Mouse (Mus musculus) layer of hippocampus, adult 2 months (tissue): Measurements from ENCODE around the gene Myh6. TPM values are rescaled to one million over a fixed set of nuclear protein-coding genes. Genes with fewer than 3 reads are reported as not detected.
"Not testable (repeated sequence)": the region's sequence is repeated elsewhere in the genome, so short reads cannot be mapped to it uniquely, and the experiment has no call there.

Experiments
- DNase-seq, 2 experiments: peaks; one replicate each; pipeline ENCODE4 v3.0.0; 2022; ENCODE audit warnings: low spot score in 2 of 2
- H3K27ac ChIP-seq: fragments of 200-600 bp; 2 replicates; pipeline ENCODE4 v1.8.1; 2022
- H3K4me3 ChIP-seq: fragments of 200-600 bp; 2 replicates; pipeline ENCODE4 v1.8.1; 2022; ENCODE audit warnings: mild to moderate bottlenecking
- CTCF ChIP-seq: fragments of 200-600 bp; conservative IDR thresholded peaks from 2 replicates; pipeline ENCODE4 v1.8.1; 2022; ENCODE audit warnings: antibody characterized with exemption, mild to moderate bottlenecking, moderate library complexity
- total RNA-seq, 2 experiments: library from RNA; stranded (reverse); gene quantifications; 2 replicates each; pipeline ENCODE4 v1.2.3; 2021

Myh6 gene
- total RNA-seq, 2 experiments from 2014 or later, result 2.5 to 3.0 TPM

DNA sequence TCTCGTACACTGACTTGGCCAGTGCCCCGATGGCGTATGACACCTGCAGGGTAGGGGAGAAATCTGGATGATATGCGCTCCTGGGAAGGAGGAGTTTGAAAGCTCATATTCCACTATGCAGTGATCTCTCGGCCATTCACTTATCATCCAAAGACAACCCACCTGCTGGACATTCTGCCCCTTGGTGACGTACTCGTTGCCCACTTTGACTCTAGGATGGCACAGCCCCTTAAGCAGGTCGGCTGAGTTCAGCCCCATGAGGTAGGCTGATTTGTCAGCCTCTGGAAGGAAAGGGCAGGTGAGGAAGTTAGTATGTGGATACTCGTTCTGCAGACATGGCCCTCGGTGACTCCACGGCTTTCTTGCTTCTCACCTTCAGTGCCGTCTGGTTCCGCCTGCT lies 22.2 kb upstream of the Myh6 start:
- no peak overlapping the region for H3K27ac ChIP-seq
- DNase-seq, result no peak
- TF ChIP-seq CTCF, result no peak
- H3K4me3 ChIP-seq, result no peak overlapping the region

- not testable (repeated sequence) for DNase-seq, H3K4me3 ChIP-seq, H3K27ac ChIP-seq
Measured at GRCm38 (mm10) chr14:54988350-54988874, 21.7 kb upstream of the Myh6 start.

- TF ChIP-seq CTCF, result no peak
- DNase-seq, result no peak
- H3K27ac ChIP-seq, result no peak overlapping the region
- no peak overlapping the region for H3K4me3 ChIP-seq
Measured at GRCm38 (mm10) chr14:54981934-54982333, 15.2 kb upstream of the Myh6 start.

- no peak for TF ChIP-seq CTCF
- no peak for DNase-seq
- no peak overlapping the region for H3K4me3 ChIP-seq
- no peak overlapping the region for H3K27ac ChIP-seq
Measured at GRCm38 (mm10) chr14:54978664-54979063, 11.9 kb upstream of the Myh6 start.

DNA sequence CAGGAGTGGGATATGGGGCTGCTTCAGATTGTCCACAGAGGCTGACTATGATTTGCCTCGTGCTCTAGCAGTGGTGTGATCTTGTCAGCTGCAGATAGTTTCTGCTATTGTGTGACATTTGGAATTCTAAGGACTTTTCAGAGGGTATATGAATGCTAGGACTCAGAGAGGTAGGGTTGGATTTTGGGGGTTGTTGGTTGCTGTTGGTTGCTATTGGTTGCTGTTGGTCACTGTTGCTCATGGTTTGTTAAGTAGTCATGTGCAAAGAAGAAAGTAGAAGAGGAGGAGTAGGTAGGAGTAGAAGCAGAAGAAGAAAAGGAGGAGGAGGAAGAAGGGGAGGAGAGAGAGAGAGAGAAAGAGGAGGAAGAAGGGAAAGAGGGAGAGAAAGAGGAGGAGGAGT lies 9.9 kb upstream of the Myh6 start, which contains the start of gene Gm17428:
TSS of gene Gm17428 (plus strand) at position 301 of the 400 bp plus-strand sequence.
- no peak for TF ChIP-seq CTCF
- no peak within 1 kb of the TSS for H3K27ac ChIP-seq
- no peak within 1 kb of the TSS for H3K4me3 ChIP-seq
- no peak for DNase-seq

GRCm38 (mm10) chr14:54974068-54974791 lies 7.5 kb upstream of the Myh6 start:
- DNase-seq, result peak in 1 of 2 experiments; percentile 70
- Histone ChIP-seq H3K27ac (peak overlapping the region; percentile 73), H3K4me3 (no peak overlapping the region)
- TF ChIP-seq CTCF, result no peak

DNA sequence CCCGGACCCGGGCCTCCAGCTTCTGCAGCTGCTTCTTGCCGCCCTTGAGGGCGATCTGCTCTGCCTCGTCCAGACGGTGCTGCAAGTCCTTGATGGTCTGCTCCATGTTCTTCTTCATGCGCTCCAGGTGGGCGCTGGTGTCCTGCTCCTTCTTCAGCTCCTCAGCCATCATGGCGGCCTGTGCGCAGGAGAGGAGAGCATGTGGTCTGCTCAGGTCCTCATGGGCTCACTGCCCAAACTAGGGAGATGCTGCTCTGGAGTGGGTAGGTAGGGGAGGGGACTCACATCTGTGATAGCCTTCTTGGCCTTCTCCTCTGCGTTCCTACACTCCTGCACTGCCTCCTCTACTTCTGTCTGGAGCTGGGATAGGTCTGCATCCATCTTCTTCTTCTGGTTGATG lies 6.1 kb upstream of the Myh6 start:
- not testable (repeated sequence) for DNase-seq, H3K4me3 ChIP-seq, H3K27ac ChIP-seq

DNA sequence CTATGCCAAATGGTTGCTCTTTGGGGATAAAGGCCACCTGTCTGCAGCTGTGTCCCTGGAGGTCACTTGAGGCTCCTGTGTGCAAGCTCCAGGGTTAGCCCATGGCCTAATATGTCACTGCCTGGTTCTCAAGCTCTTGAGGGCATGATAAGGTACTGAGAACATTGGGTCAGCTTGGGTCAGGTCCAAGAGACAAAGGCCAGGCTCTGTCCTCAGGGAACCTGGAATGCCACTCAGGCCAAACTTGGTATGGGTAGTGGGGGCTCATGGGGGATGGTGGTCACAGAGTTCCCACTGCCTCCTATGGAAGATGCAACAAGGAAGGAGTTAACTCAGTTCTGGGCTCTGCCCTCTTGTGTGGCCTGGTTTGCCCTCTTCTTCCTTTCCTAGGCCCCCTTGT lies 1.6 kb upstream of the Myh6 start:
- DNase-seq, result no peak
- TF ChIP-seq CTCF, result no peak
- no peak overlapping the region for H3K4me3 ChIP-seq
- no peak overlapping the region for H3K27ac ChIP-seq

DNA sequence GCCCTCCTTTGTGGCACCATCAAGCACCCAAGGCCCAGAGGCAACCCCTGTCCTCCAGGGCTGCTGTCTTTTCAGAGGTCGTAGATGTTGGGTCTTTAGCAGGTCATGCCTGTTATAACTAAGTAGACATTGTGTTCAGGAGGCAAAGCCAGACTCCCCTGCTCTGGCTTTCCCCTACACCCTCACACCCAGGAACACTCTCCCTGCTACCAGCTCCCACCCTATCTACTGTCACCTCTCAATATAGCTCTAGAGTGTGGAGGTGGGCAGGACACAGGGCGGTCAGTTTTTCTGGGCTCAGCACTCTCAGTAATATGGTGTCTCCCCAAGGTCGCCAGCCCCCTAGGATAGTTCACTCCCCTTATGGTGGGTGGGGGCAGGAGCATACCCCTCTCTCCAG lies 1.1 kb upstream of the Myh6 start:
- H3K27ac ChIP-seq, result no peak overlapping the region
- TF ChIP-seq CTCF, result no peak
- no peak overlapping the region for H3K4me3 ChIP-seq
- no peak for DNase-seq

DNA sequence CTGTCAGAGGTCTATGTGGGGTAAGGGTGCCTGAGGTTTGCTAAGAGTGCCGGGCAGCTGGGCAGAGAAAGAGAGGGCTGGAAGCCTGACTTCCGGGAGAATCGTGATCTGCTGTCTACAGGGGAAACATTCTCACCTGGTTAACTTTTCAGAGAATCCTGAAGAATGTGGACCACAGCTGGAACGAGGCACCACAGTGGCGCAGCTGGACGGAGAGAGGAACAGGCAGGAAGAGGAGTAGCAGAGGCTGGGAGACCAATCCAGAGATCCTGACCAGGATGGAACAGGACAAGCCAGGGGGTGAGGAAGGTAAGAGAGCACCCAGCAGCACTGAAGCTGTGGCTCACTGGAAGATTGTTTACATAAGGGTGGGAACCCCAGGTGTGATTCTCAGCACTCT lies 1.1 kb downstream of the Myh6 start:
- Histone ChIP-seq H3K4me3 (no peak overlapping the region), H3K27ac (no peak overlapping the region)
- TF ChIP-seq CTCF, result no peak
- DNase-seq, result no peak

DNA sequence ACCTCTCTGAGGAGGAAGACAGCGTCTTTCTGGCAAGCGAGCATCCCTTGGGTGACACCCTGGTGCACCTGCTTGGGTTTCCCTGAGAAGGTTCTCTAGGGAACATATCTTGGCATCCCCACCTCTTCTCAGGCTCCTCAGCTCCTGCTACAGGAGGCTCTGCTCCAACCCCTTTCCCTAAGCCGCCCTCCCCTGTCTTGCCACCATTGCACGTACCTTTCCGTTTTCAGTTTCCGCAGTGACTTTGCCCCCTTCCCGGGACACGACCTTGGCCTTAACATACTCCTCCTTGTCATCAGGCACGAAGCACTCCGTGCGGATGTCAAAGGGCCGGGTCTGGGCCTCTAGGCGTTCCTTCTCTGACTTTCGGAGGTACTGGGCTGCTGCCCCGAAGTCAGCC lies 1.7 kb downstream of the Myh6 start:
- no peak for DNase-seq
- TF ChIP-seq CTCF, result no peak
- no peak overlapping the region for H3K27ac ChIP-seq

DNA sequence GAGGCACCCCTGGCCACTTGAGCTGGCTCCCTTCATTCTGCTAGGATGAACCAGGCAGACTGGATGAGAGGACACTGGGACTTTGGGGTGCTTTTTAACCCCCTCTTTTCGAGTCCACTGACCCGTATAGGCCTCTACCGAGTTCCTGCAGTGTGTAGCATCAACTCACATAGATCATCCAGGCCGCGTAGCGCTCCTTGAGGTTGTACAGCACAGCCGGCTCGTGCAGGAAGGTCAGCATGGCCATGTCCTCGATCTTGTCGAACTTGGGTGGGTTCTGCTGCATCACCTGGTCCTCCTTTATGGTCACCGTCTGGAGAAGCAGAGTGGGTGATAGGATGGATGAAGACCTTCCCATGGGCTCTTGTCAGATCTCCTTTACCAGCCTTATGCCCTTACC lies 3.0 kb downstream of the Myh6 start:
- H3K27ac ChIP-seq, result no peak overlapping the region
- H3K4me3 ChIP-seq, result no peak overlapping the region
- DNase-seq, result no peak
- no peak for TF ChIP-seq CTCF

More for the DNA sequence above, 1.7 kb downstream of the Myh6 start:
- H3K4me3 ChIP-seq, result no peak overlapping the region

DNA sequence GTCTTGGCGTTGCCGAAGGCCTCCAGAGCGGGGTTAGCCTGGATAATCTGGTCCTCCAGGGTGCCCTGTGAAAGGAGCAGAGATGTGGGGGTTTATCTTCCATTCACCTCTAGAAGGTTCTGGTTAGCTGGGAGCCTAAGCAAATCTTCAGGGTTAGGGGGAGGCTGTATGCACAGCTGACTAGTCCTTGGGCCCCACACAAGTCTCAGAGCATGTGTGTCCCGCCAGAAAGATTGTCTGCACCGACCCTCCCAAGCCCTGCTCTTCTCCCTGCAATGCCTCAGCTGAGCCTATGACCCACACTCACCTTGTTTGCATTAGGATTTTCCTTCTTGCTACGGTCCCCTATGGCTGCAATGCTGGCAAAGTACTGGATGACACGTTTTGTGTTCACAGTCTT lies 4.0 kb downstream of the Myh6 start:
- Histone ChIP-seq H3K4me3 (no peak overlapping the region), H3K27ac (no peak overlapping the region)
- no peak for DNase-seq
- no peak for TF ChIP-seq CTCF

- no peak for DNase-seq
- H3K4me3 ChIP-seq, result no peak overlapping the region
- no peak overlapping the region for H3K27ac ChIP-seq
- TF ChIP-seq CTCF, result no peak
Measured at GRCm38 (mm10) chr14:54961487-54961886, 5.2 kb downstream of the Myh6 start.

GRCm38 (mm10) chr14:54960769-54961168 lies 6.0 kb downstream of the Myh6 start:
- H3K27ac ChIP-seq, result no peak overlapping the region
- H3K4me3 ChIP-seq, result no peak overlapping the region
- no peak for TF ChIP-seq CTCF
- DNase-seq, result peak; percentile 69 to 73

- DNase-seq, result not testable (repeated sequence)
Measured at GRCm38 (mm10) chr14:54959853-54960613, 6.7 kb downstream of the Myh6 start.

More at GRCm38 (mm10) chr14:54959853-54960613, 6.7 kb downstream of the Myh6 start:
- H3K27ac ChIP-seq, H3K4me3 ChIP-seq: not testable (repeated sequence)
